Mouse (Mus musculus): ENCODE data around the gene Edc4. TPM values are rescaled to one million over a fixed set of nuclear protein-coding genes. Genes with fewer than 3 reads are reported as not detected.

Edc4 gene
- total RNA-seq, 2 experiments from 2014 or later: 59.9 to 72.4 TPM

GRCm38 (mm10) chr8:105937496-105938305 lies 57.0 kb downstream of the Edc4 start:
- DNase-seq (ENCODE audit: extremely low spot score in 1 of 2, low spot score in 1 of 2): peak; percentile 37 to 52

GRCm38 (mm10) chr8:105938306-105938669 lies 57.6 kb downstream of the Edc4 start, which contains the start of gene Psmb10:
Gene Psmb10, minus strand, starts transcription at chr8:105938444.
- no peak for DNase-seq (ENCODE audit: extremely low spot score in 1 of 2, low spot score in 1 of 2)

GRCm38 (mm10) chr8:105942026-105942425 lies 61.3 kb downstream of the Edc4 start:
- DNase-seq (ENCODE audit: extremely low spot score in 1 of 2, low spot score in 1 of 2): no peak

GRCm38 (mm10) chr8:105942542-105942941 lies 61.9 kb downstream of the Edc4 start:
- DNase-seq (ENCODE audit: extremely low spot score in 1 of 2, low spot score in 1 of 2): no peak

GRCm38 (mm10) chr8:105943321-105943739 lies 62.6 kb downstream of the Edc4 start, which contains the start of gene Lcat:
Gene Lcat, minus strand, starts transcription at chr8:105943382.
- DNase-seq (ENCODE audit: extremely low spot score in 1 of 2, low spot score in 1 of 2): peak in 1 of 2 experiments; percentile 20

Other genes with a start within 250 kb of the Edc4 start
- 10 to 100 TPM; 63.3 to 71.7 TPM for gene Ctcf, start 244.3 kb upstream of the Edc4 start, total RNA-seq (2021)
- not detected for gene Agrp, start 243.5 kb upstream of the Edc4 start, total RNA-seq (2021)
- 10 to 100 TPM; 70.2 to 79.8 TPM for gene Carmil2, start 194.6 kb upstream of the Edc4 start, total RNA-seq (2021)
- gene Acd, start 179.8 kb upstream of the Edc4 start, total RNA-seq (2021): 10 to 100 TPM; 39.8 to 41.9 TPM
- 10 to 100 TPM; 34.8 to 38.4 TPM for gene Pard6a, start 179.7 kb upstream of the Edc4 start, total RNA-seq (2021)
- gene 4933405L10Rik, start 173.2 kb upstream of the Edc4 start, total RNA-seq (2021): not detected
- 1 to 10 TPM; 8.2 to 9.9 TPM for gene Enkd1, start 172.7 kb upstream of the Edc4 start, total RNA-seq (2021)
- gene Gfod2, start 122.2 kb upstream of the Edc4 start, total RNA-seq (2021): 10 to 100 TPM; 19.2 to 23.1 TPM
- gene Ranbp10, start 53.5 kb upstream of the Edc4 start, total RNA-seq (2021): 10 to 100 TPM; 24.3 to 26.6 TPM
- under 1 TPM; 0.15 to 0.31 TPM for gene Tsnaxip1, start 53.1 kb upstream of the Edc4 start, total RNA-seq (2021)
- 10 to 100 TPM; 13.4 to 15.4 TPM for gene Cenpt, start 27.6 kb upstream of the Edc4 start, total RNA-seq (2021)
- gene Thap11, start 25.7 kb upstream of the Edc4 start, total RNA-seq (2021): 10 to 100 TPM; 38.2 to 44.4 TPM
- gene Nutf2, start 20.3 kb upstream of the Edc4 start, total RNA-seq (2021): 10 to 100 TPM; 27.6 to 34.9 TPM
- 1 to 10 TPM in 1 of 2 experiments, under 1 TPM in 1; 0.99 to 1.1 TPM for gene Nrn1l, start 12.7 kb downstream of the Edc4 start, total RNA-seq (2021)
- 1 to 10 TPM; 7.7 to 8.9 TPM for gene Pskh1, start 19.6 kb downstream of the Edc4 start, total RNA-seq (2021)
- 1 to 10 TPM in 1 of 2 experiments, under 1 TPM in 1; 0.76 to 1.6 TPM for gene Ctrl, start 53.0 kb downstream of the Edc4 start, total RNA-seq (2021)
- gene Psmb10, start 57.6 kb downstream of the Edc4 start, total RNA-seq (2021): 10 to 100 TPM; 58.6 to 70.6 TPM
- gene Lcat, start 62.5 kb downstream of the Edc4 start, total RNA-seq (2021): 10 to 100 TPM; 44.9 to 49.5 TPM
- gene Slc12a4, start 85.2 kb downstream of the Edc4 start, total RNA-seq (2021): 10 to 100 TPM; 23.0 to 25.7 TPM
- gene Dpep3, start 98.5 kb downstream of the Edc4 start, total RNA-seq (2021): not detected
- 10 to 100 TPM; 18.2 to 18.8 TPM for gene Dus2, start 110.5 kb downstream of the Edc4 start, total RNA-seq (2021)
- gene Dpep2nb, start 125.1 kb downstream of the Edc4 start, total RNA-seq (2021): not detected
- 10 to 100 TPM; 13.9 TPM for gene Ddx28, start 131.0 kb downstream of the Edc4 start, total RNA-seq (2021)
- gene Nfatc3, start 178.0 kb downstream of the Edc4 start, total RNA-seq (2021): 10 to 100 TPM in 1 of 2 experiments, 1 to 10 TPM in 1; 9.6 to 13.2 TPM

Data from layer of hippocampus, postnatal 25 days (tissue).